Comparison of ENCODE assay signal across 17 mouse cellular contexts in the genomic region with DNA sequence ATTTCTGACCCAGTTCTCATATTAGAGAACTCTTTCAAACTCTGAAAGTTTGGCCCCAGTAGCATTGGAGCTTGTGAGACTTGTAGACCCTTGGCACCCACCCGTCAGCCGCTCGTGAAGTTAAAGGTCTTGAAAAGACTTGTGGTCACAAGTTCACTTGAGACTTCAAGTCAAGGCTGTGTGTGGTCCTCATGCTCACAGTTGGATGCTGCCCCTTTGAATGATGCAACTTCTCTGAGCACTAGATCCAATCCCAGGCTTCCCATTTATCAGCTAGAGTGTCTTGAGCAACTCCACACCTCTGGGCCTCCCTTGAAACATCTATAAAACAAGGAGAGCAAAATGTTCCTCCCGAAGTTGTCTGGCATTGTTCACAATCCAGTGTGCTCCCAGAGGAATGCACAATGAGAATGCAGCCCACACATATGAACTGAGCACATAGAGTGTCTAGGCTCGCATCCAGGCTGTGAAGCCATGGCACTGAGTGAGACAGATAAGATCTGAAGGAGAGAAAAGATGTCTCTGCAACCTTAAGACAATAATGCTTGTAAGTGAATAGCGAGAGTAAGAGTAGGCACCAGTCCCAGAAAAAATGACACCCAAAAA.
DNase-seq lines count a peak whose midpoint lies in the region; ATAC-seq lines count a peak whose summit lies in the region.
"Had no signal": no experiment of that assay in that cellular context is flagged by ENCODE, and none has a peak within 500 bp of the region (broad histone marks: within the 10 kb centered on the region; RNA-seq: fewer than 3 reads in every experiment).

No protein-coding gene starts in this region.

- no peak overlapping the region for H3K9ac ChIP-seq in kidney, embryonic 16.5 days (replicated peaks; ENCODE audit: low read length)
- H3K9ac ChIP-seq: embryonic facial prominence, embryonic 12.5 days; heart, embryonic 13.5 days had no signal

- H3K4me3 ChIP-seq in kidney, embryonic 16.5 days (ENCODE audit: low read length) = no peak overlapping the region
- H3K4me3 ChIP-seq: embryonic facial prominence, embryonic 12.5 days; forebrain, embryonic 10.5 days; heart, embryonic 13.5 days had no signal

- H3K4me2 ChIP-seq in kidney, embryonic 16.5 days (replicated peaks; ENCODE audit: low read depth, low read length) = no peak overlapping the region
- H3K4me2 ChIP-seq: embryonic facial prominence, embryonic 12.5 days; heart, embryonic 13.5 days had no signal

- H3K27ac ChIP-seq in kidney, embryonic 16.5 days (ENCODE audit: low read length) = no peak overlapping the region
- H3K27ac ChIP-seq: embryonic facial prominence, embryonic 12.5 days; forebrain, embryonic 10.5 days; heart, embryonic 13.5 days had no signal

- H3K9me3 ChIP-seq in kidney, embryonic 16.5 days (ENCODE audit: low read length) = no peaks in the 10 kb centered on the region; the same call in 1 of the 2 replicates
- H3K9me3 ChIP-seq: embryonic facial prominence, embryonic 12.5 days; forebrain, embryonic 10.5 days; heart, embryonic 13.5 days had no signal

- H3K36me3 ChIP-seq in kidney, embryonic 16.5 days (ENCODE audit: insufficient read depth, low read length) = no peaks in the 10 kb centered on the region
- H3K36me3 ChIP-seq: embryonic facial prominence, embryonic 12.5 days; forebrain, embryonic 10.5 days; heart, embryonic 13.5 days had no signal

- peaks cover 18% of the 10 kb centered on the region for H3K4me1 ChIP-seq in kidney, embryonic 16.5 days (ENCODE audit: insufficient read depth, low read length)

- ATAC-seq in kidney, embryonic 16.5 days (ENCODE audit: low FRiP score, low TSS enrichment) = 0 out of 2 replicates have a peak, but pooled peaks have one; percentile 54
- ATAC-seq: hindbrain, embryonic 16.5 days had no signal

- intact Hi-C loops in heart, postnatal 14 days (cut with DNase I) = no loop called here

- no peaks in the 10 kb centered on the region; the same call in 1 of the 2 replicates for H3K27me3 ChIP-seq in kidney, embryonic 16.5 days (ENCODE audit: insufficient read depth, low read length)
- H3K27me3 ChIP-seq: embryonic facial prominence, embryonic 12.5 days; heart, embryonic 13.5 days had no signal

- WGBS in kidney, embryonic 16.5 days = 60% methylated on average over 6 of the region's 6 CpGs

- DNase-seq in kidney, adult 9 months = no peak
- DNase-seq in fat pad, adult 2 months (ENCODE audit: extremely low read depth, low read depth, low spot score) = peak; percentile 82
- peak; percentile 18 to 29 for DNase-seq in heart, postnatal 14 days
- DNase-seq in lung, postnatal 25 days (ENCODE audit: low spot score) = peak; percentile 19
- DNase-seq in layer of hippocampus, postnatal 14 days (ENCODE audit: low spot score in 2 of 2) = no peak
- no peak for DNase-seq in adrenal gland, postnatal 10 days
- DNase-seq: adrenal gland, postnatal 14 days; B cell, adult 2 months; cerebellum, postnatal 10 days; liver; midbrain, embryonic 14.5 days; thymus, postnatal 25 days had no signal

Comparison
In these comparisons a context has a peak if more than half of its experiments do, and no peak if none do; other contexts are left out.
1. DNase-seq: peak in fat pad, adult 2 months (single experiment), heart, postnatal 14 days (2 of 2) and lung, postnatal 25 days (single experiment); none in kidney, adult 9 months (single experiment), layer of hippocampus, postnatal 14 days (0 of 2) and adrenal gland, postnatal 10 days (single experiment).